Mouse (Mus musculus): ENCODE measurements around the gene Tspan12. TPM values are rescaled to one million over a fixed set of nuclear protein-coding genes. Genes with fewer than 3 reads are reported as not detected.

Tspan12 gene
- polyA plus RNA-seq, 1 experiment from 2014 or later, result 117 TPM

DNA sequence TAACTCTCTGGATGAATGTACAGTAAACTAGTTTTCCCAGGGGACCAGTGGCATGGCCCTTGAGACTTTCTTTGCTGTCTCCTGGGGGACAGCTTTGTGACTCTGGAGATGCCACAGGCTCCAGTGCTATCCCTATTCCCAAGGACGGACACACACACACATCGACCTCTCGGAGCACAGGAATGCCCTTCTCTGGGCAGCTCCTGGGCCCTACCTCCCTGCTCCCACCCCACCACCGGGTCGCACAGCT is 1.0 kb downstream of the Tspan12 start:
- peak overlapping the region; percentile 96 for H3K27ac ChIP-seq (ENCODE audit: low read depth)
- 1% methylated on average over 5 of the region's 5 CpGs for WGBS (ENCODE audit: insufficient replicate concordance)
- H3K27me3 ChIP-seq (ENCODE audit: insufficient read depth, low read length), result peaks cover 9% of the 10 kb centered on the region; the same call in 1 of the 2 replicates
- ATAC-seq (peak; percentile 57), DNase-seq (no peak)
- TF ChIP-seq CTCF (IDR thresholded peaks at IDR 0.05; ENCODE audit: low read depth), result no peak; the same call in 1 of the 2 replicates
- TF ChIP-seq EP300 (IDR thresholded peaks at IDR 0.05; ENCODE audit: low read depth), result no peak
- no peaks in the 10 kb centered on the region for H3K4me1 ChIP-seq (ENCODE audit: insufficient read depth)
- H3K9me3 ChIP-seq (ENCODE audit: low read length), result no peaks in the 10 kb centered on the region
- H3K4me3 ChIP-seq (ENCODE audit: low read depth, low read length), result peak overlapping the region; percentile 75
- H3K36me3 ChIP-seq (replicated peaks; ENCODE audit: insufficient read depth, low read length), result no peaks in the 10 kb centered on the region
- H3K4me2 ChIP-seq (ENCODE audit: low read depth, low read length), result peak overlapping the region; percentile 77
- peak overlapping the region; percentile 77 for H3K9ac ChIP-seq (replicated peaks)

DNA sequence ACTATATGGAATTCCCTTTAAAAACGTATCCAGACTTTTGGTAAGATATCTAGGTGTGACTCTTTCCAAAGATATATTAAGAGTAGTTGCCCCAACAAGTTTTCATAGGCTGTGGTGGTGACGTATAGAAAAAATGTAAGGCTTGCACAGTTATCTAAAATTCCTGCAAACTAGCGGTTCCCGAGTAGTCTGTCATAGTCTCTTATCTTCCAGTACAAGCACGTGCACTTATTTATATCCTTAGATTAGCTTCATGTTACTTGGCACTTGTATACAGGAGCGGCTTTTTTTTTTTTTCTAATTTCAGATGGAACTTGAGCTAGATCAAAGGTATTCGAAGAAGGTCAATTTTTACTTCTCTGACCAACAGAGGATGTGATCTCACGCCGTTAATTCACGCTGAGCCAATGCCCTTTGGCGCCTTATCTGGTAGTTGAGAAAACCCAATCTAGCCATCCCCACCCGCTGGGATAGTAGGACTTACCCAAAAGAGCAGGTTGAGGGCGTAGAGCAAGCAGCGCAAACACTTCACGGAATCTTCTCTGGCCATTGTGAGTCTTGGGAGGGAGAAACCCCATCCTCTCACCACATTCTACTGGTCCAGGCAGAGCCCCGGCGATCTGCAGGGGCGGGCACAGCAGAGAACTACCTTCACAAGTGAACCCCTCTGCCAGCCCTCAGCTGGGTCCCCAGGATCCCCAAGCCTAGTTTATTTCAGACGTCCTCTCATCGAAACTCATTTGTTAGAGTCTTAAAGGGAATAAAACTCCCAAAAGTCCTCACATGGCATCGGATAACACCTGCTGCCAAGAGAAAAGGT is 1.6 kb downstream of the Tspan12 start:
- no peaks in the 10 kb centered on the region for H3K9me3 ChIP-seq (ENCODE audit: low read length)
- 17% methylated on average over 21 of the region's 21 CpGs for WGBS (ENCODE audit: insufficient replicate concordance)
- no peak for TF ChIP-seq EP300 (IDR thresholded peaks at IDR 0.05; ENCODE audit: low read depth)
- TF ChIP-seq CTCF (IDR thresholded peaks at IDR 0.05; ENCODE audit: low read depth), result no peak
- peak overlapping the region; percentile 77 for H3K9ac ChIP-seq (replicated peaks)
- H3K4me2 ChIP-seq (ENCODE audit: low read depth, low read length), result peak overlapping the region; percentile 77
- peak overlapping the region; percentile 96 for H3K27ac ChIP-seq (ENCODE audit: low read depth)
- DNase-seq (peak; percentile 29), ATAC-seq (no peak)
- H3K4me3 ChIP-seq (ENCODE audit: low read depth, low read length), result peak overlapping the region; percentile 75
- no peaks in the 10 kb centered on the region for H3K4me1 ChIP-seq (ENCODE audit: insufficient read depth)
- H3K27me3 ChIP-seq (ENCODE audit: insufficient read depth, low read length), result peaks cover 9% of the 10 kb centered on the region; the same call in 1 of the 2 replicates
- H3K36me3 ChIP-seq (replicated peaks; ENCODE audit: insufficient read depth, low read length), result no peaks in the 10 kb centered on the region; the same call in 1 of the 2 replicates

DNA sequence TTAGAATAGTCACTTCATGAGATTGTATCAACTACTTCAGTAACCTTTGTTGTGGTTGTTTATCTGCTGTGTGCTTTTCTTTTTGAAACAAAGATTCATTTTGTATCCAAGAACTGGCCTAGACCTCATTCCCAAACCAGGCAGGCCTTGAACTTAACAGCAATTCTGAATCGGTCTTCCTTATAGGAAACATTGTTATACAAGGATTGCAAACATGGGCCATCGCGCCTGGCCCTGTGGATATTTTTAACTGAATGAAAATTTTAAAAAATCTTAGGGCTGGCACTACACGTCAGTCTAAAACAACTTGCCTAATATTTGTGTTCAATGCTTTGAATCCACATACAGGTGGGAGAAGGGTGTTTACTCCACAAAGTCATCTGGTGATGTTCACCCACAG is 3.5 kb downstream of the Tspan12 start:
- no peaks in the 10 kb centered on the region for H3K4me1 ChIP-seq (ENCODE audit: insufficient read depth)
- no peak for TF ChIP-seq CTCF (IDR thresholded peaks at IDR 0.05; ENCODE audit: low read depth)
- no peak for TF ChIP-seq EP300 (IDR thresholded peaks at IDR 0.05; ENCODE audit: low read depth)
- H3K9ac ChIP-seq (replicated peaks), result no peak overlapping the region
- no peak overlapping the region for H3K4me3 ChIP-seq (ENCODE audit: low read depth, low read length)
- no peaks in the 10 kb centered on the region for H3K9me3 ChIP-seq (ENCODE audit: low read length)
- DNase-seq, result no peak
- peaks cover 9% of the 10 kb centered on the region; the same call in 1 of the 2 replicates for H3K27me3 ChIP-seq (ENCODE audit: insufficient read depth, low read length)
- ATAC-seq, result no peak
- no peaks in the 10 kb centered on the region; the same call in 1 of the 2 replicates for H3K36me3 ChIP-seq (replicated peaks; ENCODE audit: insufficient read depth, low read length)
- WGBS (ENCODE audit: insufficient replicate concordance), result 71% methylated on average over 4 of the region's 4 CpGs
- peak overlapping the region; percentile 11; the same call in 1 of the 2 replicates for H3K4me2 ChIP-seq (ENCODE audit: low read depth, low read length)
- H3K27ac ChIP-seq (ENCODE audit: low read depth), result no peak overlapping the region

- Histone ChIP-seq H3K4me3 (ENCODE audit: low read depth, low read length) (no peak overlapping the region), H3K4me1 (ENCODE audit: insufficient read depth) (no peaks in the 10 kb centered on the region), H3K4me2 (ENCODE audit: low read depth, low read length) (no peak overlapping the region), H3K27me3 (ENCODE audit: insufficient read depth, low read length) (no peaks in the 10 kb centered on the region), H3K9me3 (ENCODE audit: low read length) (no peaks in the 10 kb centered on the region), H3K9ac (replicated peaks) (no peak overlapping the region), H3K36me3 (replicated peaks; ENCODE audit: insufficient read depth, low read length) (peaks cover 8% of the 10 kb centered on the region; the same call in 1 of the 2 replicates), H3K27ac (ENCODE audit: low read depth) (no peak overlapping the region)
- no peak for DNase-seq
- TF ChIP-seq EP300 (IDR thresholded peaks at IDR 0.05; ENCODE audit: low read depth) (no peak), CTCF (IDR thresholded peaks at IDR 0.05; ENCODE audit: low read depth) (no peak)
- peak; percentile 60 for ATAC-seq
- 31% methylated on average over 9 of the region's 9 CpGs for WGBS (ENCODE audit: insufficient replicate concordance)
Measured at GRCm38 (mm10) chr6:21839976-21840775, 12.1 kb downstream of the Tspan12 start.

GRCm38 (mm10) chr6:21839244-21839814 is 13.0 kb downstream of the Tspan12 start:
- Histone ChIP-seq H3K27me3 (ENCODE audit: insufficient read depth, low read length) (no peaks in the 10 kb centered on the region), H3K9ac (replicated peaks) (no peak overlapping the region), H3K4me1 (ENCODE audit: insufficient read depth) (no peaks in the 10 kb centered on the region), H3K36me3 (replicated peaks; ENCODE audit: insufficient read depth, low read length) (peaks cover 10% of the 10 kb centered on the region), H3K27ac (ENCODE audit: low read depth) (no peak overlapping the region), H3K9me3 (ENCODE audit: low read length) (no peaks in the 10 kb centered on the region), H3K4me2 (ENCODE audit: low read depth, low read length) (no peak overlapping the region), H3K4me3 (ENCODE audit: low read depth, low read length) (no peak overlapping the region)
- ATAC-seq, result no peak
- DNase-seq, result no peak
- WGBS (ENCODE audit: insufficient replicate concordance), result 68% methylated on average over 10 of the region's 10 CpGs
- TF ChIP-seq EP300 (IDR thresholded peaks at IDR 0.05; ENCODE audit: low read depth), result no peak
- TF ChIP-seq CTCF (IDR thresholded peaks at IDR 0.05; ENCODE audit: low read depth), result no peak

DNA sequence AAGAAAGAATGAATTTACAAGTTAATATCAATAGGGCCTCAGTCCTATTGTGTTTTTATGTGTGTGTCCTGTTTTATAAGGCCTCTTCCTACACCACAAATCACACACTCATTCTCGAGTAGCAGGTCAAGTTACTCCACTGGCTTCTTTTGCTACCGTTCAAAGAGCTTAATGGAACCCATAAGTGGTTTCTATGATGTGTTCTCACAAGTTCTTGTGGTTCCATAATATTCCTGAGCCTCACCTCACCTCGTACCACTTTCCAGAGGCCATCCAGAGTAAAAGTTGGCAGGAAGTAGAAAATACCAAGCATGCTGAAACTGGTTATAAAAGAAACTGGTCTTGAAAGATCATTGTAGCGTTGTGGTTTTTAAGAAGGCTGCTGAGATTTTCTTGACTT is 18.8 kb downstream of the Tspan12 start:
- Histone ChIP-seq H3K4me3 (ENCODE audit: low read depth, low read length) (no peak overlapping the region), H3K9me3 (ENCODE audit: low read length) (no peaks in the 10 kb centered on the region), H3K36me3 (replicated peaks; ENCODE audit: insufficient read depth, low read length) (peaks cover 12% of the 10 kb centered on the region), H3K4me2 (ENCODE audit: low read depth, low read length) (no peak overlapping the region), H3K4me1 (ENCODE audit: insufficient read depth) (no peaks in the 10 kb centered on the region), H3K9ac (replicated peaks) (no peak overlapping the region), H3K27ac (ENCODE audit: low read depth) (no peak overlapping the region), H3K27me3 (ENCODE audit: insufficient read depth, low read length) (no peaks in the 10 kb centered on the region)
- TF ChIP-seq CTCF (IDR thresholded peaks at IDR 0.05; ENCODE audit: low read depth) (no peak), EP300 (IDR thresholded peaks at IDR 0.05; ENCODE audit: low read depth) (no peak)
- ATAC-seq, result no peak
- DNase-seq, result no peak
- WGBS (ENCODE audit: insufficient replicate concordance), result 77% methylated on average over 4 of the region's 4 CpGs
